Mouse (Mus musculus) macrophage (primary cell): ENCODE results near the gene Kdm5d. TPM values are rescaled to one million over a fixed set of nuclear protein-coding genes. Genes with fewer than 3 reads are reported as not detected.

Experiments used
- H3K27ac ChIP-seq: fragments of 350-480 bp; formaldehyde crosslinking; 2 replicates; pipeline ENCODE4 v1.9.0; 2021
- H3K36me3 ChIP-seq: fragments of 350-480 bp; formaldehyde crosslinking; 2 replicates; pipeline ENCODE4 v1.9.0; 2021; ENCODE audit errors: inconsistent target
- H3K4me3 ChIP-seq: fragments of 350-480 bp; formaldehyde crosslinking; 2 replicates; pipeline ENCODE4 v1.9.0; 2021; ENCODE audit errors: inconsistent target
- H3K79me2 ChIP-seq: fragments of 350-480 bp; formaldehyde crosslinking; 2 replicates; pipeline ENCODE4 v1.9.0; 2021; ENCODE audit errors: inconsistent target
- WGBS: methylation state at CpG from one replicate; pipeline ENCODE4 v1.1.7; 2026; ENCODE audit warnings: inconsistent platforms; ENCODE audit not compliant: missing documents; 5-methylcytosine and 5-hydroxymethylcytosine counted together
- polyA plus RNA-seq: library from polyadenylated mRNA; stranded (reverse); fragments of 250-400 nt; gene quantifications from 3 replicates; pipeline ENCODE4 v1.2.4, GENCODE M21; 2018; ENCODE audit warnings: inconsistent platforms
- total RNA-seq, 78 experiments: library from RNA; depleted of rRNA; stranded (reverse); fragments of 250-400 nt; gene quantifications; 1 replicate in 9 of 78; 2 replicates in 24 of 78; 3 replicates in 43 of 78; 4 replicates in 2 of 78; pipeline ENCODE4 v1.2.4; 2018; ENCODE audit warnings: inconsistent platforms in 56 of 78

The Kdm5d gene
- total RNA-seq (2018; cell fraction: chromatin; rRNA removed): 1 to 10 TPM in 1 of 26 experiments, not detected in 25; 1.3 TPM
- total RNA-seq (2018; cell fraction: cytosol; rRNA removed): not detected
- total RNA-seq (2018; cell fraction: nucleus; rRNA removed): not detected
- polyA plus RNA-seq: not detected in 3 replicates

DNA sequence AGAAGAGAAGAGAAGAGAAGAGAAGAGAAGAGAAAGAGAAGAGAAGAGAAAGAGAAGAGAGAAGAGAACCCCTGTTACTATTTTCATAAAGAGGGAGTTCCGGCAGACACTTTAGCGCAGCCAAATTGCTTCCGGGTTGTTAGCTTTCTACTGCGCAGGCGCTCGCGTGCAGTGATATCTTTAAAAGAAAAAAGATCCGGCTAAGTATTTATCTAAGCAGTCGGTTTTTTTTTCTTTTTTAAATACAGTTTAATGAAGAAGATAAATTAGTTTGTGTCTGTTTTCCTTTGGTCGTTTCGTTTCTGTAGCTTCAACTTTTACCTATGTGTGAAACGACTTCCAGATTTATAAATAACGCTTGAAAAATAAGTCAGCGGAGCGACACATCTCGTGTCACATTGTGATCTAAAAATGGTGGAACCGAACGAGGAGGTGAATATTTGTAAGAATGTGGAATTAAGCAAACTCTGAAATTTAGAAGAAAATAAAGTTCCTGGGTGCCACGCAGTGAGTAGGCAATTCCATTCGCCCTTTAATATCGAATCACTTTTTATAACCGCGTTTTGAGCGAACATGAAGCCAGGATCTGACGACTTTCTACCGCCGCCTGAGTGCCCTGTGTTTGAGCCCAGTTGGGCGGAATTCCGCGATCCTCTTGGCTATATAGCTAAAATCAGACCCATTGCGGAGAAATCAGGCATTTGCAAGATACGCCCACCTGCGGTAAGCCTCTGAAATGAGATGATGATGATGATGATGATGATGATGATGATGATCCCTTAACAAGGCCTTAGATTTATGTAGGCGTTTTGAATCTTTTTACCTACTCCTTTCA lies at the start of gene Kdm5d:
TSS of gene Kdm5d (plus strand) at position 396 of the 835 bp plus-strand sequence.
- Histone ChIP-seq H3K79me2 (no peaks in the 10 kb centered on the region), H3K27ac (no peak within 1 kb of the TSS), H3K4me3 (peak within 1 kb of the TSS; percentile 17; the same call in 1 of the 2 replicates), H3K36me3 (no peaks in the 10 kb centered on the region)
- no CpG with 5 or more reads among the region's 34 CpGs for WGBS

DNA sequence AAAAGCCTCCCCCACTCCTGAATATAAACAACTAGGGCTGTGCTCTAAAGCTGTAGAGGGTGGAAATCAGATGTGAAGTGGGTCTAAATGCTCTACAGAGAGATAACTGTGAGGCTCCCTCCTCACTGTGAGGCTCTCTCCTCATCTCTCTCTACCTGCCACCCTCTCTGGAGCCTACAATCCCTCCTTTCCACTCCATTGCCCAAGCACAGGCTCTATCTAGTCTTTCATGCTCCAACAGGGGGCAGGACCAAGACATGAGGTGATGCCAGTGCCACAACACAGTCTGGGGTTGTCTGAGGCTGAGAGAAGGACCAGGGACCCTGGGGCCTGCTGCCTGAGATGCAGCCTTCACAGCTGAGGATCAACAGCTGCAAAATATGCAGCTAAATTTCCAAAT lies 25.2 kb upstream of the Kdm5d start:
- no peak overlapping the region for H3K4me3 ChIP-seq
- no peaks in the 10 kb centered on the region for H3K79me2 ChIP-seq
- no peaks in the 10 kb centered on the region for H3K36me3 ChIP-seq
- H3K27ac ChIP-seq: no peak overlapping the region

DNA sequence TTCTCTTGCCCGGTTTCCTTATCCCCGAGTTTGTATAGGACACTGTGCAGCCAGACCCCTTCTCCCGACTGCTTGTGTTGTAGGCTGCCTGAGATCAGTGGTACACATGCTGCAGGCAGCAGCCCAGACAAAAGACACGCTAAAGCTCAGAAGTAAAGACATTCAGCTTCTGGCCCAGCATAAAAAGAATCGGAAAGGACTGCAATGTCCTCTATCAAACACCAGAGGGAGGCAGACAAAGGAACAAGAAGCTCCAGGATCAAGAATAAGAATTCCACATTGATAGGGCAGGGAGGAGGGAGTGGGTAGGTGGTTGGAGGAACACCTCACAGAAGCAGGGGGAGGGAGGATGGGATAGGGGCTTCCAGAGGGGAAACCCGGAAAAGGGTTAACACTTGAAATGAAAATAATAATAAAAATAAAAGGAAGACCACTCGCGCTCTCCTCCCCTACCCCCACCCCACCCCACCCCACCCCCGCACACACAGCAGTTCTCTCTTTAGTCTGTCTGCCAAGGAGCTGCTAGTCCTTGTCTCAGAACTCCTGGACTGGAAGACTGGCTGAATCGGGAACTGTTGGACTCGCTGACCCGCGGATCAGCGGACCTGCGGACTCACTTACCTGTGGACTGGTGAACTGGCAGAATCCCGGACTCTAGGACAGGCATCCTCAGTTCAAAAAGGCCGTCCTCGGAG lies 24.6 kb upstream of the Kdm5d start:
- Histone ChIP-seq H3K36me3 (no peaks in the 10 kb centered on the region), H3K27ac (no peak overlapping the region), H3K79me2 (no peaks in the 10 kb centered on the region), H3K4me3 (no peak overlapping the region)
- no CpG with 5 or more reads among the region's 18 CpGs for whole genome bisulfite sequencing

Other genes with a start within 250 kb of the Kdm5d start
- gene Zfy1, start 100.4 kb upstream of the Kdm5d start, polyA plus RNA-seq: not detected in 3 replicates
- not detected in 3 replicates for gene Uba1y, start 79.1 kb upstream of the Kdm5d start, polyA plus RNA-seq
- gene Eif2s3y, start 112.8 kb downstream of the Kdm5d start, polyA plus RNA-seq: not detected in 3 replicates